ENCODE assay signal across 7 mouse cellular contexts in the genomic region with DNA sequence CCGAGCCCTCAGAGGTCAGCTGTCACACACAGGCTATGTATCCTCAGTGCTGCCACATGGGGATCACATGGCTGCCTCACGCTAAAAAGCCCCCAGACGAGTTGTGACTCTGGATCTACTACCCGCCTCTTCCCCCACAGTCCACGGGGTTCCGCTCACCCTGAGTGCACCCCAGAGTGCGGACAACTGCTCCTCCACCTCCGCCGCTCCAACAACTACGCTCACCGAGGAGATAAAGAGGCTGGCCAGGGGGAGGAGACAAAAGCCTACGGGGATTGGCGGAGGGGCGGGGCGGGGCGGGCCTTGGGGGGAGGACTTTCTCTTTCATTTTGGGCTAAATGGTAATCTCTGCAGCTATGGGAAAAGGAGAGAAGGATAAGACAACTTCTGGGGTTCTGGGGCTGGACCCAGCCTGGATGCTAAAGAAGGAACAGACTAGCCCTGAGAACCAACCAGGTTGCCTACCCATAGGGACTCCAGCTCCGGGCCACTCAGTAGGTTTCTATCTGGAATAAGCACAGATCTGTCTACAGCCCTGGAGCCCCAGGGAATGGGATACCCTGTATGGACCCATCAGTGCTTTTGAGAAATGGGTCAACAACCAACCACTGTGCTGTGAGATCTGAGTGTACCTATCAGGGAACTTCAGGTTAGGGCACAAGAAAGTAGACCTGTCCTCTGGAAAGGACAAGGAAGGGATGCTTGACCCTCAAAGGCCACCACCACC. TPM values are rescaled to one million over a fixed set of nuclear protein-coding genes. Genes with fewer than 3 reads are reported as not detected.
DNase-seq lines count a peak whose midpoint lies in the region; ATAC-seq and TF ChIP-seq lines count a peak whose summit lies in the region.

No protein-coding gene starts in this region.

- peak overlapping the region; percentile 58 to 63 for H3K4me3 ChIP-seq in ES-E14 (ENCODE audit: insufficient read depth in 1 of 2, low read depth in 1 of 2, low read length in 2 of 2, poor library complexity in 1 of 2, severe bottlenecking in 1 of 2)
- H3K4me3 ChIP-seq in embryonic facial prominence, embryonic 14.5 days (ENCODE audit: low read depth, low read length) = peak overlapping the region; percentile 44
- H3K4me3 ChIP-seq in megakaryocyte, embryonic 14.5 days (replicated peaks) = peak overlapping the region; percentile 97

- H3K27me3 ChIP-seq in embryonic facial prominence, embryonic 14.5 days (replicated peaks; ENCODE audit: control insufficient read depth, insufficient read depth, low read length) = no peaks in the 10 kb centered on the region
- H3K27me3 ChIP-seq in megakaryocyte, embryonic 14.5 days (replicated peaks) = no peaks in the 10 kb centered on the region

- ATAC-seq in embryonic facial prominence, embryonic 14.5 days (ENCODE audit: low read depth) = no peak

- no peak overlapping the region for H3K27ac ChIP-seq in ES-E14 (ENCODE audit: insufficient read depth, low read depth, low read length, poor library complexity, severe bottlenecking)
- H3K27ac ChIP-seq in embryonic facial prominence, embryonic 14.5 days (replicated peaks; ENCODE audit: low read depth, low read length) = 0 out of 2 replicates have a peak overlapping the region, but pooled peaks have one; percentile 45

- peaks cover 4 to 24% of the 10 kb centered on the region in 2 experiments; a peak in 3 of 4 replicates for H3K4me1 ChIP-seq in ES-E14 (ENCODE audit: control insufficient read depth in 2 of 2, insufficient read depth in 2 of 2, low read length in 2 of 2, poor library complexity in 1 of 2)
- peaks cover 22% of the 10 kb centered on the region; the same call in 1 of the 2 replicates for H3K4me1 ChIP-seq in embryonic facial prominence, embryonic 14.5 days (ENCODE audit: control insufficient read depth, insufficient read depth, low read length)
- H3K4me1 ChIP-seq in megakaryocyte, embryonic 14.5 days = peaks cover 73% of the 10 kb centered on the region

- WGBS in embryonic facial prominence, embryonic 14.5 days = 4% methylated on average over 15 of the region's 17 CpGs

- in situ Hi-C loops in ES-E14 (cut with MboI; ENCODE audit: low sequenced_read_pairs in 2 of 2, unreplicated experiment in 2 of 2) = no loop called here

- no peaks in the 10 kb centered on the region for H3K9me3 ChIP-seq in ES-E14 (ENCODE audit: control insufficient read depth, insufficient read depth, low read depth, low read length)
- no peaks in the 10 kb centered on the region for H3K9me3 ChIP-seq in embryonic facial prominence, embryonic 14.5 days (ENCODE audit: control insufficient read depth, low read length)
- no peaks in the 10 kb centered on the region for H3K9me3 ChIP-seq in megakaryocyte, embryonic 14.5 days

- no peak for DNase-seq in ES-E14 (ENCODE audit: low read depth, low spot score)
- DNase-seq in adrenal gland, postnatal 14 days = peak; percentile 85
- peak; percentile 70 for DNase-seq in embryonic facial prominence, embryonic 14.5 days (ENCODE audit: low spot score)
- peak; percentile 71 to 75 for DNase-seq in heart, postnatal 10 days
- DNase-seq in left cerebral cortex, postnatal 25 days (ENCODE audit: low spot score in 2 of 2) = peak; percentile 51 to 69
- peak; percentile 67 for DNase-seq in spleen, adult 12 weeks (ENCODE audit: low spot score)

- intact Hi-C loops in heart, postnatal 10 days (cut with DNase I) = no loop called here
- intact Hi-C loops in left cerebral cortex, postnatal 25 days (cut with DNase I) = loop anchor here (2.0 kb wide), 1 partner anchor 20 kb away; the partner anchor contains the start of gene Gatd1

- peaks cover 42% of the 10 kb centered on the region for H3K36me3 ChIP-seq in ES-E14 (ENCODE audit: control insufficient read depth, insufficient read depth, low read length, poor library complexity, severe bottlenecking)
- H3K36me3 ChIP-seq in embryonic facial prominence, embryonic 14.5 days (ENCODE audit: control insufficient read depth, insufficient read depth, low read length) = peaks cover 56% of the 10 kb centered on the region
- H3K36me3 ChIP-seq in megakaryocyte, embryonic 14.5 days (replicated peaks; ENCODE audit: low read length) = peaks cover 69% of the 10 kb centered on the region

- H3K9ac ChIP-seq in ES-E14 (ENCODE audit: insufficient read depth, low read depth, low read length, poor library complexity, severe bottlenecking) = peak overlapping the region; percentile 57
- peak overlapping the region; percentile 64 for H3K9ac ChIP-seq in embryonic facial prominence, embryonic 14.5 days (ENCODE audit: low read depth, low read length)

- peak overlapping the region; percentile 74 for H3K4me2 ChIP-seq in embryonic facial prominence, embryonic 14.5 days (ENCODE audit: low read depth, low read length)

TF ChIP-seq in ES-E14, 5 proteins besides CTCF, POLR2A, EP300 and RAD21:
- TF ChIP-seq HCFC1 (IDR thresholded peaks at IDR 0.05; ENCODE audit: borderline replicate concordance, insufficient read depth, low read length) = no peak
- TF ChIP-seq ZNF384 (IDR thresholded peaks at IDR 0.05; ENCODE audit: low read depth, low read length) = no peak
- TF ChIP-seq CHD2 (IDR thresholded peaks at IDR 0.05; ENCODE audit: low read depth, low read length) = no peak
- no peak for TF ChIP-seq MAFK (IDR thresholded peaks at IDR 0.05; ENCODE audit: insufficient read depth, low read depth, low read length)
- no peak for TF ChIP-seq ZC3H11A (IDR thresholded peaks at IDR 0.05; ENCODE audit: borderline replicate concordance, low read depth, low read length)

RNA-seq across cellular contexts. Expression of gene Slc25a22, which starts 2.4 kb away (rescaled TPM):
- total RNA-seq in ES-E14 (2012; rRNA removed) = 16.2 and 19.8 TPM in 2 replicates
- 87.0 and 91.0 TPM in 2 replicates for total RNA-seq in adrenal gland, postnatal 14 days (2021)
- polyA plus RNA-seq in embryonic facial prominence, embryonic 14.5 days (2014; fragmentation: Nextera tagmentation; extraction: Ambion mirVana) = 29.1 and 30.7 TPM in 2 replicates
- 10 to 100 TPM; 53.3 to 59.8 TPM for total RNA-seq in heart, postnatal 10 days (2021)
- total RNA-seq in left cerebral cortex, postnatal 25 days (2021) = 100 to 1,000 TPM; 292 to 311 TPM
- polyA plus RNA-seq in megakaryocyte, embryonic 14.5 days (2012; ENCODE audit: insufficient read depth, low replicate concordance) = 22.2 and 47.0 TPM in 2 replicates

RNA-seq across cellular contexts. Expression of gene Cend1, which starts 6.0 kb away (rescaled TPM):
- total RNA-seq in ES-E14 (2012; rRNA removed) = 1.5 and 2.7 TPM in 2 replicates
- total RNA-seq in adrenal gland, postnatal 14 days (2021) = 1.0 and 3.6 TPM in 2 replicates
- 2.8 and 4.5 TPM in 2 replicates for polyA plus RNA-seq in embryonic facial prominence, embryonic 14.5 days (2014; fragmentation: Nextera tagmentation; extraction: Ambion mirVana)
- 1 to 10 TPM; 1.6 TPM for total RNA-seq in heart, postnatal 10 days (2021)
- total RNA-seq in left cerebral cortex, postnatal 25 days (2021) = 100 to 1,000 TPM; 288 to 314 TPM
- not detected in 2 replicates for polyA plus RNA-seq in megakaryocyte, embryonic 14.5 days (2012; ENCODE audit: insufficient read depth, low replicate concordance)

RNA-seq across cellular contexts. Expression of gene Pidd1, which starts 8.5 kb away (rescaled TPM):
- 23.4 and 36.0 TPM in 2 replicates for total RNA-seq in ES-E14 (2012; rRNA removed)
- total RNA-seq in adrenal gland, postnatal 14 days (2021) = 3.5 and 5.9 TPM in 2 replicates
- polyA plus RNA-seq in embryonic facial prominence, embryonic 14.5 days (2014; fragmentation: Nextera tagmentation; extraction: Ambion mirVana) = 7.1 and 7.4 TPM in 2 replicates
- 1 to 10 TPM; 2.3 to 3.5 TPM for total RNA-seq in heart, postnatal 10 days (2021)
- under 1 TPM; 0.64 to 0.96 TPM for total RNA-seq in left cerebral cortex, postnatal 25 days (2021)
- polyA plus RNA-seq in megakaryocyte, embryonic 14.5 days (2012; ENCODE audit: insufficient read depth, low replicate concordance) = 13.0 and 25.6 TPM in 2 replicates

RNA-seq across cellular contexts. Expression of gene Rplp2, which starts 11.9 kb away (rescaled TPM):
- 3,085 and 4,150 TPM in 2 replicates for total RNA-seq in ES-E14 (2012; rRNA removed)
- 908 and 1,128 TPM in 2 replicates for total RNA-seq in adrenal gland, postnatal 14 days (2021)
- 1,283 and 1,386 TPM in 2 replicates for polyA plus RNA-seq in embryonic facial prominence, embryonic 14.5 days (2014; fragmentation: Nextera tagmentation; extraction: Ambion mirVana)
- 1,000 to 10,000 TPM; 1,065 to 1,124 TPM for total RNA-seq in heart, postnatal 10 days (2021)
- 100 to 1,000 TPM; 488 to 498 TPM for total RNA-seq in left cerebral cortex, postnatal 25 days (2021)
- polyA plus RNA-seq in megakaryocyte, embryonic 14.5 days (2012; ENCODE audit: insufficient read depth, low replicate concordance) = 6,138 and 9,533 TPM in 2 replicates

RNA-seq across cellular contexts. Expression of gene Pnpla2, which starts 19.7 kb away (rescaled TPM):
- 10.7 and 12.7 TPM in 2 replicates for total RNA-seq in ES-E14 (2012; rRNA removed)
- total RNA-seq in adrenal gland, postnatal 14 days (2021) = 1,289 and 1,648 TPM in 2 replicates
- polyA plus RNA-seq in embryonic facial prominence, embryonic 14.5 days (2014; fragmentation: Nextera tagmentation; extraction: Ambion mirVana) = 16.9 and 20.4 TPM in 2 replicates
- total RNA-seq in heart, postnatal 10 days (2021) = 100 to 1,000 TPM; 244 to 353 TPM
- total RNA-seq in left cerebral cortex, postnatal 25 days (2021) = 10 to 100 TPM; 21.4 to 28.6 TPM
- polyA plus RNA-seq in megakaryocyte, embryonic 14.5 days (2012; ENCODE audit: insufficient read depth, low replicate concordance) = 230 and 314 TPM in 2 replicates

Comparison
In these comparisons a context has a peak if more than half of its experiments do, and no peak if none do; other contexts are left out.
1. H3K4me3 ChIP-seq: peak in every context shown above with its lines; median percentile 97 in megakaryocyte, embryonic 14.5 days; 60 in ES-E14; 44 in embryonic facial prominence, embryonic 14.5 days.
2. RNA of gene Cend1, which starts 6.0 kb away (total RNA-seq): 288 to 314 TPM in left cerebral cortex, postnatal 25 days; 1.5 to 2.7 TPM in ES-E14, 1.6 TPM in heart, postnatal 10 days and 1.0 to 3.6 TPM in adrenal gland, postnatal 14 days; every median in the first group is over 10 times any median in the second.